Mouse (Mus musculus) urinary bladder, postnatal 25 days (tissue): Measurements from ENCODE around the gene Map3k3.
"Not testable (repeated sequence)": the region's sequence is repeated elsewhere in the genome, so short reads cannot be mapped to it uniquely, and the experiment has no call there.

Experiments used
- DNase-seq: peaks from one replicate; pipeline ENCODE4 v3.0.0; 2022; ENCODE audit warnings: low spot score

Map3k3 gene

DNA sequence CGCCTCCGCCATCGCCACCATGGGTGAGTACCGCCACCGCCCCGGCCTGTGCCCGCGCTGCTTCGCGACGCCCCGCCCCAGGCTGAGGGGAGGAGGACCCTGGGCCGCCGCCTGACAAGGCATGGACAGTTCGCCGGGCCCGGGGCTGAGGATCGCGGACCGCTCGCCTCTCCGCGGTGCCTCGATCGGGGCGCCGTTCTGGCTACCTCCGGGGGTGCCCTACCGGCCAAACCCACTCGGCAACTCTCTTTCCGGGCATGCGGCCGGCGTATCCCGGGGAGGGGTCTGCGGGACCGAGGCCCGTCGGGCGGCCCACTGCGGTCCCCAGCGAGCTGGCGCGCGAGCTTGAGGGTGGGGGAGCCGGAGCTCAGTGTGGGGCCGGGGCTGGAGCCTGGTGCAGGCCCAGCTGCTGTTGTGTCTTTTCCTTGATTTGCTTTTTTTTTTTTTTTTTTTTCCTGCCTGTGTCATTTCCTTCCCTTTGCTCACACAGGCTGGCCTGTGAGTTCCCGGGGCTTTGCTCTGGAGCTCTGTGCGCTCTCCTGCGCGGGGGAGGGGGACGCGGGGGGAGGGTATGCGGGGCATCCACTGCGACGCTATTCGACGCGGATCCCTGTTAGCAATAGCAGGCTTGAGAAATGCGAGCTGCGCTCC is 623 bp downstream of the Map3k3 start:
- DNase-seq = peak; percentile 70

DNA sequence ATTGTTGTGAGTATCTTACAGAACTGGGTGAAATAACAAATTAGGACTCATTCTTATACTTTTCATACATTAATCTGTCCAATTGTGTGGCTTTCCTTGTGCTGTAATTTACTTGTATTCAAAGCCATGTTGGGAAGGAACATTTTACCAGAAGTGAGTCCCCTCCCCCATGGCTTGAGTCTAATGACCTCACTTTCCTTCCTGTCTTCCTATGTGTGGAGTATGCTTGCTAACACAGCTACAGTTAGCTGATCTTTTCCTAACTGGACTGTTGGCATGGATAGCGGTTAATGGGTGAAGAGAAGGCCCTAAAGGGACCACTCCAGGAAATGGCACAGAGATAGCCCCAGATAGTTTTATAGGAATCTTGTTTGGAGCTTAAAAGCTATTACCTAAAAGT is 13.8 kb downstream of the Map3k3 start:
- DNase-seq = no peak

DNA sequence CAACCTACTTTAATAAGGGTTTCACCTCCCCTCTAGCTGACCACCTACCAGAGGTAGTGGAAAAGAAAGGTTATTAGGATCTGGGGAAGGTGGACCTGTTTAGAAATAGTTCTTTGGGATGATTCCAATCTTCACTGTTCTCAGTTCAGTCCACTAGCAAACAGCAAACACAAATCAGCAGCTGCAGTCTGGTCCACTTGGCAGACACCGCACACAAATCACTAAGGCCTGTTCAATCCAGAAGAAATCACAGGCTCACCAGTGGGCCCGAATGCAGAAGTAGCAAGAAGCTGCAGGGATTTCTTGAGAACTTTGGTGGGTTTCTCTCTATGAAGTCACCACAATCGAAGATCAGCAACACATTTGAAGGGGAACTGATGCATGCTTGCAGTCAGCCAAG is 18.5 kb downstream of the Map3k3 start:
- DNase-seq = no peak

DNA sequence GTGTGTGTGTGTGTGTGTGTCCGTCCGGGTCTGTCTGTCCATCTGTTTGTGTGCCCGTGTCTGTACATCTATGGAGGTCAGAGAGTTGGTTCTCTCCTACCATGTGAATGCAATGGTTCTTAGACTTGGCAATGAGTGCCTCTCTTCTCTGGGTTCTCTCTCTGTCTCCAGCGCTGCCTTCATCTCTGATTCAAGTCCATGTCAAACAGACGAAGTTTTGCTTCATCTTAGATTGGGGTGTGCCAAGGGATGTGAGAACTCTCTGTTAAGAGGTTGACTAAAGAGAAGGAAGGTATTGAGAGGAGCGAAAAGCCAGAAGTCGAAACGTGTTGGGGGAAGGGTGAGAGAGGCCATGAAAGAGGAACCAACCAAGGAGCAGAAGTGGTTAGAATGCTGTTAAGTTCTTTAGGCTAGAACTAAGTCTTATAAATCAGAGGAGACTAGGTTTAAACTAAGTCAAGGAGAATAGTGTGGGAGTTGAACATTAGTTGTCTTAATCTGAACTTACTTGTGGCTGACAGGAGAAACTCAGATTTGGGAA is 21.7 kb downstream of the Map3k3 start:
- no peak for DNase-seq

DNA sequence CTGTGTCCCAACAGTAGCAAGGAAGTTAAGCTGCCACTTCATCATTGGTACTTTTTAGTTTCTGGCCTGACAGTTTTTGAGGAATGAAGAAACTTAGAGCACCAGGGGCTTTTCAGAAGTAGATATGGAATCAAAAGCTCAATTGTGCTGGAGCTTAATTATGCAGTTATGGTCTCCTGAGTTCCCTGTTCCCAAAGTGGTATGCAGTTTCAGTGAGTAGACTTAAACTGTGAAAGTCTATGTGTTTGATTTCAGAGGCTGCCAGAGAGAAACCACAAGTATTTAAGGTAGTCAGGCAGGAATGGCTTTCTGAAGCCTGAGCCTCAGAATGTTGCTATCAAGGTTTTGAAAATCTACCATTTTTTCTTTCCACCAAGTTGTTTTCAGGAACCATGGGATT is 27.3 kb downstream of the Map3k3 start:
- DNase-seq = no peak

DNA sequence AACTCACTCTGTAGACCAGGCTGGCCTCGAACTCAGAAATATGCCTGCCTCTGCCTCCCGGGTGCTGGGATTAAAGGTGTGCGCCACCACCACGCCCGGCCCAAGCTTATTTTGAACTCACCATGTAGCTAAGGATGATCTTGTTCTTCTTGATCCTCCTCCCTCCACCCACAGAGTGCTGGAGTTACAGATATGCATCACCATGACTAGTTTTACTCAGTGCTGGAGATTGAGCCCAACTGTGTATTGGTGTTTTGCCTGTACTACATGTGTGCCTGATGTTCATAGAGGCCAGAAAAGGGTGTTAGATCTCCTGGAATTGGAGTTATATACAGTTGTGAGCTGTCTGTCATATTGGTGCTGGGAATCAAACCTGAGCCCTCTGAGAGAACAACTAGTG is 37.8 kb downstream of the Map3k3 start:
- no peak for DNase-seq

DNA sequence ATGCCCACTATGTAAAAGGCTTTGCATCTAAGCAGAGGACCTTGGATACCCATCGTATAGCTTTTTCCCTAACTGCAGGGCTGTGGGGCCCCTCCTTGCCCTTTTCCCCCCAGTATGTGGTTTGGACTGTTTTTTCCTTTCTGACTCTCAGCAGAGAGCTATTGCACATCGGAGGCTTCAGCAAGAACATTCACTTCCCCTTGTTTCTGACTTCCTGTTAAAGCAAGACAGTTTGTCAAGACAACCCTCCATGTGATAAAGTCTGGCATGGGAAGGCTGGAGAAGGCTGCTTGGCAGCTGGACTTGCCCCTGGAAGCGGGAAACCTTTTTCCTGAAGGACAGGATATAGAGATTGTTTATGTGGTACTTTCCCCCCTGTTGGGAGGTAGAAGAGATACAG is 38.3 kb downstream of the Map3k3 start:
- DNase-seq = no peak

DNA sequence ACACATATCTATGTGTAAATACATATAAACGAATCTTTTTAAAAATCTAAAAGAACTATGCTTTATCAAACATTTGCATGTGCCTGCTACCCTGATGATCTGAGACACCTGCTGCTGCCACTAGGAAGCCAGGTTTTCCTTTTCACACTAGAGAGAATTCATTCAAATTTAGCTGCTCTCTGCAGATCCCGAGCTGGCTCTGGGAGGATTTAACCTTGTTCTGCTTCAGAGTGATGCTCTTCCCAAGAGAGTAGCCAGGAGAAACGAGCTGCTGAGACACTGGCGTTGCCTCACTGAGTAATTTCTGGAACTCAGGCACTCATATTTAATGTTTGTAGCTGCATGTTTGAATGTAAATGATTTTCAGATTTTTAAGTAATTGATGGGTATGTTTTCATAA is 40.4 kb downstream of the Map3k3 start:
- no peak for DNase-seq

DNA sequence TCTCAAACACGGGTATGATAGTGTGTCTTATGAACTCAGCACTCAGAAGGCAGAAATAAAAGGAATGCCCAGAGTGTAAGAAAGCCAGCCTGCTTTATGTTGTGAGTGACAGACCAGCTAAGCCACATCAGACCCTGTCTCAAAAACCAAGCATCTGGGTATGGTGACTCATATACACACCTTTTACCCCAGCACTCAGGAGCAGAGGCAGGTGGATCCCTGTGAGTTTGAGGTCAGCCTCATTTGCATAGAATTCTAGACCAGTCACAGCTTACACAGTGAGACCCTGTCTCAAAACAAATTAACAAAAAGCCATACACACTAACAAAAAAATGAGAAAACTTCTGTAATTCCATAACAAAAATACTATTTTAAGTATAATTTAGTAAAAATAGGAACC is 41.4 kb downstream of the Map3k3 start:
- no peak for DNase-seq

DNA sequence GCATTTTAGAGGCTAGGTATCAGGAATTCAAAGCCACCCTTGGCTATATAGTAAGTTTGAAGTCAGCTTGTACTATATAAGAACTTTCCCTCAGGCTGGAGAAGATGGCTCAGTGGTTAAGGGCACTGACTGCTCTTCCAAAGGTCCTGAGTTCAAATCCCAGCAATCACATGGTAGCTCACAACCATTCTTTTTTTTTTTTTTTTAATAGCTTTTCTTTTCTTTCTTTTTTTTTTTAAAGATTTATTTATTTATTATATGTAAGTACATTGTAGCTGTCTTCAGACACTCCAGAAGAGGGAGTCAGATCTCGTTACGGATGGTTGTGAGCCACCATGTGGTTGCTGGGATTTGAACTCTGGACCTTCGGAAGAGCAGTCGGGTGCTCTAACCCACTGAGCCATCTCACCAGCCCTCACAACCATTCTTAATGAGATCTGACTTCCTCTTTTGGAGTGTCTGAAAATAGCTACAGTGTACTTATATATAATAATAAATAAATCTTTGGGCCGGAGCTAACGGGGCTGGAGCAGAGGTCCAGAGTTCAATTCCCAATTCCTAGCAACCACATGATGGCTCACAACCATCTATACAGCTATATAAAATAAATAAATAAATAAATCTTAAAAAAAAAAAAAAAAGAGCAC is 42.4 kb downstream of the Map3k3 start:
- DNase-seq = not testable (repeated sequence)

DNA sequence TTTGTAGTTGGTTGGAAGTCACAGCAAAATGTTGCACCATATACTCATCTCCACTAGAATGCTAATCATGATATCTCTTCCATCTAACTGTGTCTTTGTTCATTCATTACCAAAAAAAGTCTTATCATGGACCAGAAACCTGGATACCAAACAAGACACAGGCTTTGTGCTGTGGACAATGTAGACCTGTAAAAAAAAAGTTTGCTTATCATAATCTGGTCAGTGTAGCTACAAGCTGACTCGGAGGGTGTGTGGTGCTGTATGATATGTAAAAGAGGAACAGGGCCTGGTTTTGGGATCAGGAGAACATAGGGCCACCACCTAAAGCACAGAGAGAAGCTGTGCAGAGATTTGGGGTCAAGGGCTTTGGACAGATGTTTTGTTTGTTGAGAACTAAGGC is 45.1 kb downstream of the Map3k3 start:
- no peak for DNase-seq

DNA sequence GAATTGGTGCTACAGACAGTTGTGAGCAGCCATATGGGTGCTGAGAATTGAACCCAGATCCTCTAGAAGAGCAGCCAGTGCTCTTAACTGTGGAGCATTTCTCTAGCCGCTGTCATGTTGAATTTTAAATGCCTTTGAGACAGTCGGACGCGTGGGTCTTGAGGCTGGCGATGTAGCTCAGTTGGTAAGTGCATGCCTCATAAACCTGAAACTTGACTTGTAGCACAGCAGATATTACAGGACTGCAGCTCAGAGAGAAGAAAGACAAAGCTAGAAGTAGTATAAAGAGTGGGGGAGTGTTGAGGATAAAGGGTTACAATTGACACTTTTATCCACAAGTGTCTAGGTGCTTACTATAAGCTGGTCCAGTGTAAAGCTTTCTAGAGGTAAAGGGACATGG is 48.1 kb downstream of the Map3k3 start:
- DNase-seq = no peak

DNA sequence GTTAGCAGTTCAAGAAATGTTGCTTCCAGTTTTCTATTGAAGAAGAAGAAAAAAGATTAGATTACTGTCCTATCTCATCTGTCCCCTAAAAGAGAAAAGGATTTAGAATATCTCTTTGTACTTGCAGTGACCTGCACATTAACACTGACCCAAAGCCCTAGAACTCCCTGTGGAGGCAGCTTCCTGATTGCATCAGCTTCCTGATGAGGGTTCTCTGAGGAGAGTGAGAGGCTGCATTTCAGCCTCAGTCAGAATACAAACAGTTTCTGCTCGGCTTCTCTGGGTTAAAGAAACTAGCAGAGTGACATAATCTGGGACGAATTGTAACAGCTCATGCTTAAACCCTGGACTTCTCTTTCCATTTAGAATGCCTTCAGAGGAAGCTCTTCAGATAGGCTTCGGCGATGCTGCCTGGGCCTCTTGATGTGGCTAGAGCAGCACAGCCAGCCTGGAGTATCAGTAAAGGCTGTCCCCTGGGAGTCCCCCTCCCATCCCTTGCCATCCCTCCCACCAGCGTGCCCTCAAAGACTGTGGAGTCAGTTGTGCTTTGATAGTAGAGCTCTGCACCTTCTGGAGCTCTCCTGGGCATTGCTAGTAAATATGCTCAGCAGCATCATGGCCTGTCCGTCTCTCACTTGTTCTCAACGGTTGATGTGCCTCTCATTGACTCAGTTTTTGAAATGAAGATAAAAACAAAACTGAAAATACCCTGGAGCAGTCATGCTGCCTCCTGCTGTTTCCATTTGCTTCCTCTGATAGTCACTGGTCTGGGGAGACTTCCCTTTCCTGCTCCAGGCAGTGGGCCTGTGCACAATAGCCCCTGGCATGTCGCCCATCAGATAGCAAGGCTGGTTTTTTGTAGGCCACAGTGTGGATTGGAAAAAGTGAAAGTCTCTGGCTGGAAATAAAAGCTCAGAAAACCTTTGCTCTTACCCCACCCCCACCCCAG is 50.4 kb downstream of the Map3k3 start:
- DNase-seq = peak; percentile 73

DNA sequence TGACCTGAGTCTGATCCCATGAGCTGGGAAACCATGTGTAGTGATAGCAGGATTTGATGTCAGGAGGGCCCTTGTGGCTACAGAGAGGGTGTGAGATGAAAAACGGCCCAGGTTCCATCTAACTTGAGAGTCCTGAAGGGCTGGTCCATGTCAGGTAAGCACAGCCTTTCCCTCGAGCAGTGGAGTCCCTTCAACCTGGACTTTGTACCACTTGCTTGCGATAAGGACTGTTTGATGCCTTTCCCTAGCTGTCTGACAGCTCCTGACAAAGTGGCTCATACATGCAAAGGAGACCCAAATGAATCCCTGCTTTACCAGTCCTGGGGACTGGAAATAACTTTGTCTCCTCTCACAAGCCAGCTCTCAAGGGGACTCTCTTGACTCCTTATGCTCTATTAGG is 66.8 kb downstream of the Map3k3 start:
- DNase-seq = no peak

DNA sequence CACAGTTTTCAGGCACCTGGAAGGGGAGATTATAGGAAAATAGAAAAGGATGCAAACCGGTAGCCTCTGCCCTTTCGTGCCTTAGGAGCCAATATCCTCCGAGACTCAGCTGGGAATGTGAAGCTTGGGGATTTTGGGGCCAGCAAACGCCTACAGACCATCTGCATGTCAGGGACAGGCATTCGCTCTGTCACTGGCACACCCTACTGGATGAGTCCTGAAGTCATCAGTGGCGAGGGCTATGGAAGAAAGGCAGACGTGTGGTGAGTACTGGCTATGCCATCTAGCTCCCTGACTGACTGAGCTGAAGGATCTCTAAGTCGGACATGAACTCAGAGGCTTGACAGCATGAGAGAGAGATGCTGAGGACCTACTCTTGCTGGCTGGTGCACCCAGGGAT is 67.7 kb downstream of the Map3k3 start:
- no peak for DNase-seq

DNA sequence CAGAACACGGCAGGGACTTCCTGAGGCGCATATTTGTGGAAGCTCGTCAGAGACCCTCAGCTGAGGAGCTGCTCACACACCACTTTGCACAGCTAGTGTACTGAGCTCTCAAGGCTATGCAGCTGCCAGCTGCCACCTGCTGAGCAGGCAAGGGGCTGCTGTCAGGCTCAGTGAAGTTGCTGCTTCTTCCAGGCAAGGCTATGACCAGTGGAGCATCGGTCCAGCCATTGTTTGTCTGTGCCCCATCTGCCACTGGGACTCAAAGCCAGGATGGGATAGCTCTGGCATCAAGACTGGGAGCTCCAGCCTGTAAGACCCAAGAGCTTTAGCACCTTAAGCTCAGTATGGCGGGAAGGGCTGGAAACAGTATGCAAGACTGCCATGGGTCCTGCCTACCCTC is 69.7 kb downstream of the Map3k3 start:
- DNase-seq = no peak

DNA sequence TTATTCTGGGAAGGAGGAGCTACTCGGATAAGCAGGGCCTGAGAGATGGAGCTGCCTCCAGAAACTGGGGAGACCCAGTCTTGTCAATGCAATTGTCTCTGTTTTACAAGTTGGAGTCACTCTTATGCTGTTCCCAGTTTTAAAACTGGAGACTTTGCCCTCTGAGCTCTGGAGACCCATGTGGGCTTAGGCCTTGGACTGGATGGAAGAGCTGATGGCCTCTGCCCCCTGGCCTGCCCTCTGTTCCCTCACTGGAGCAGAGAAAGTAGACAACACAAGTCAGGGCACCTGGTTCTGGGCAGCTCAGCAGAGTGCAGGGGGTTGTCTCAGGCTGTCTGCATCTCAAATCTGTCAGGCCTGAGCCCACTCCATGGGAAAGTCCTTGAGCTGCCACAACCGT is 70.4 kb downstream of the Map3k3 start:
- no peak for DNase-seq

DNA sequence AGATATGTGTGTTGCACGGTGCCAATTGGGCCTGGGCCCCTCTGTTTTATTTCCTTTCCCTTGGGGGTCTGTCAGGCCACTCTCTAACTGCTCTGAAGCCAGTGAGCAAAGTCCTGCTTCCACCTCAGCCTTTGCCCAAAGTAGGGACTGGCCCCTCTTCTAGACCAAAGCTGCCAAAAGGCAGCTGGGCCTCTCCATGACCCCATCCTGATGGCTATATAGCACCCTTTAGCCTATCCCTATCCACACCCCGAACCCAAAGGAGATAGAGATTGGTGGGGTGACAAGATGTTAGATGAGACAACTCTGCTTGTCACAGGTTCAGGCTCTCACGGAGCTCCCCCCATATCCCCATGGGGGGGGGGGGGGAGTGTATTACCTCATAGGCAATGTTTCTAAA is 71.3 kb downstream of the Map3k3 start:
- no peak for DNase-seq

DNA sequence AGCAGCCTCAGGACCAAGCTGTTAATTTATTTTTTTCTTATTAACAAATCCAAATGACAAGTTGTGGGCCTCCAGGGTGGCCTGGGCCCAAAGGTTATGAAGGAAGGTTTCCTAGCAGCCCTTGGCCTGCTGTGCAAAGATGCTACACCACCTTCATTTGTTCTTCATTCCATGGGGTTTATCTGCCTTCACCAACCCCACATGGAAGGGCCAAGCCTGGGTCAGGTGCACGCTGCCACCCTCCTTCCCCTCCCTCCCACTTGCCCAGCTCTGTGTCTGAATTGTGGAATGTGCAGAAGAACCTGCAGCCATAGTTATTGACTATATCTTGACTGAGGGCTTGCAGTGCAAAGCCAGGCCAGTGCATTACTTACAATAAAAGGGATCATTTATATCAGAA is 71.8 kb downstream of the Map3k3 start:
- DNase-seq = no peak

DNA sequence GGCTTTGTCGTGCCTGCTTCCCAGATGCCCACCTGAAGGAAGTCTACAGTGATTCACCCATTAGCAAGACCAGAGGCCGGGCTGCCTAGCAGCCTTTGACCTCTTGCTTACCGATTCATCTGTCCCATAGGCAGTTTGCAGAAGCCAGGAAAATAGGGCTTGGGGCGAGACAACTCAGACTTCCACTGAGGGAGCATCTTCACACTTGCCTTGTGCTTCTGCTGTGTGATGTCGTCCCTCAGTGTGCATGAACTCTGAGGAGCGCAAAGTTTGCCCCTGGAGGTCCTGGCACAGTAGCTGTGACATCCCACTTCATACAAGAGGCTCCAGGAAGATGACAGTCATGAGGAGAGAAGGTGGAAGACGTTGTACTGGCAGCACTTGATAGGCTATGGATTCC is 72.7 kb downstream of the Map3k3 start:
- DNase-seq = no peak

DNA sequence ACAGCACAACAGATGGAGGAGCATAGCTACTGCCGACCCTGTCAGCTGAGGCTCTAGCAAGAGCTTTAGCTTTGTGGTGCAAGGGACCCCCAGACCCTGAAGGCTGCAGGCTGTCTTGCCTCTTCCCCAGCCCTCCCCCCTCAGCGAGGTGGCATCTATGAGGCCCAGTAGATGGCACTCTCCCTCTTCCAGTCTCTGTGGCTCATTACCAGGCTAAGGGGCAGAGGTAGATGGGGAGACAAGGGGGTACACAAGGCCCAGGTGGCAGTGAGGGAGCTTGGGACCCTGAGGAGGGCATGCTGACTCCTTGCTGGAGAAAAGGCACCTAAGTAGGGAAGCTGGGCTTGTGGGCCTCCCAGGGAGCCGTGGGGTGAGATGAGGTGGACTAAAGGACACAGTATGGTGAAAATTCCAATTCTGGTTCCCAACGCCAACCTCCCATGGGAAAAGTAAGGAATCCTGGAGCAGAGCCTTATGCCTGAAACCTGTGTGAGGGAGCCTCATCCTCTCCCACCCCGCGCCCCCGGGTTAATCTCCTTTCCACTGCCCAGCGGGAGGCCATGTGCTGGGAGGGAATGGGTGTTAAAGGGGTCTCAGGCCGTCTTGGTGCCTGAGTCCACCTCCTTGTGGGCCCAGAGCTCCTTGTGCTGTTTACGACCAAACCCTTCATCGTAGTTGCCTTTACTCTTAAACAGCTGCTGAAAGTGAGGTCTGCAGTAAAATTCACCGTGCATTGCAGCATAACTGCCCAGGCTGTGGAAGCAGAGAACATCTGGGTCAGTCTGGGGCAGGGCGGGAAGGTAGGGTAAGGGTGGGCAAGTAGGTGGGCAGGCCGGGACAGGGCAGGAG is 73.9 kb downstream of the Map3k3 start:
- DNase-seq = no peak

DNA sequence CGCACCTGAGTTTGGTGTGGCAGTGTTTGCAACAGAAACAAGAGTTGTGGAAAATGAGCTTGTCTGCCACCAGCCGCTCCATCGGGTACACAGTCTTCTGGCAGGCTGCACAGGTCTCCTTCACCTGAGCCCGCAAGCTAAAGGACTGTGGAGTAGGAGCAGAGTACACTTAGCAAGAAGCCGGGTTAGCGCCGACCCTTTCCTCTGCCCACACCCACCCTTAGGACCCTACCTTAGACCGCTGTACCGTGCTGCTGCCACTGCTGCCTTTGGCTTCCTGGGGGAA is 74.5 kb downstream of the Map3k3 start:
- DNase-seq = no peak
